Mouse (Mus musculus) liver, postnatal 0 days (tissue): Measurements from ENCODE around the gene Gm37240.

ENCODE experiments used
- CTCF ChIP-seq: sonication (generic); IDR thresholded peaks from 2 replicates; pipeline ENCODE4 v1.5.1; 2016; ENCODE audit warnings: antibody characterized with exemption, low read depth
- EP300 ChIP-seq: IDR thresholded peaks from 2 replicates; pipeline ENCODE4 v1.6.1; 2016; ENCODE audit warnings: antibody characterized with exemption, low read depth, mild to moderate bottlenecking

DNA sequence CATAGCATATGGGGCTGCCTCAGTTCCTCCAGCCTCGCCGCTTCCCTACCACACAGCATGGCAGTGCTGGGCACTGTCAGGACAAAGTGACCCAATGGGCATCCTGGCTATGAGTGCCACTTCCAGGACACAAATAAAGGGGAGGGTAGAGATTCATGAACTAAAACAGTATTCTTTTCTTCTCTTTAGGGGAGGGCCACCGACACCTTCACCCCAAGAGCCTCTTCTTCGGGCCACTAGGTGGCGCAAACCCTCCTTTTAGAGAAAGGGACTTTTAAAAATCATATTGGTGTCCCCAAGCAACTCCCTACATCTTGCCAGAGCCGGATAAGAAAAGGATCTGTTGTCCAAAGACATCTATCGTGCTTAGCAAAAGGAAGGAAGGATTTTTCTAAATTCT, 179.9 kb downstream of the Gm37240 start:
- TF ChIP-seq CTCF (peak; percentile 78), EP300 (no peak)
